Mouse (Mus musculus): ENCODE measurements around the gene Ubr2. TPM values are rescaled to one million over a fixed set of nuclear protein-coding genes. Genes with fewer than 3 reads are reported as not detected.

Gene Ubr2
- total RNA-seq, 1 experiment from 2014 or later: 92.6 TPM

GRCm38 (mm10) chr17:46880322-46880721, 130.0 kb downstream of the Ubr2 start:
- no peak for DNase-seq

- DNase-seq: no peak
Observed at GRCm38 (mm10) chr17:46879841-46880311, 130.5 kb downstream of the Ubr2 start.

Other genes starting within 250 kb of the Ubr2 start
- gene Ptcra, start 246.8 kb downstream of the Ubr2 start, total RNA-seq (2021): not detected in 2 replicates
- gene 2310039H08Rik, start 237.9 kb downstream of the Ubr2 start, total RNA-seq (2021): 73.6 and 82.1 TPM in 2 replicates
- gene Rpl7l1, start 227.9 kb downstream of the Ubr2 start, total RNA-seq (2021): 69.4 and 73.0 TPM in 2 replicates
- gene Bicral, start 152.1 kb downstream of the Ubr2 start, total RNA-seq (2021): 24.6 and 26.0 TPM in 2 replicates
- gene Tbcc, start 119.9 kb downstream of the Ubr2 start, total RNA-seq (2021): 19.7 and 24.3 TPM in 2 replicates
- gene Prph2, start 100.1 kb downstream of the Ubr2 start, total RNA-seq (2021): not detected in 2 replicates

Data from adrenal gland, postnatal 25 days (tissue).